Comparison of ENCODE assay signal across 9 mouse cellular contexts in the genomic region with DNA sequence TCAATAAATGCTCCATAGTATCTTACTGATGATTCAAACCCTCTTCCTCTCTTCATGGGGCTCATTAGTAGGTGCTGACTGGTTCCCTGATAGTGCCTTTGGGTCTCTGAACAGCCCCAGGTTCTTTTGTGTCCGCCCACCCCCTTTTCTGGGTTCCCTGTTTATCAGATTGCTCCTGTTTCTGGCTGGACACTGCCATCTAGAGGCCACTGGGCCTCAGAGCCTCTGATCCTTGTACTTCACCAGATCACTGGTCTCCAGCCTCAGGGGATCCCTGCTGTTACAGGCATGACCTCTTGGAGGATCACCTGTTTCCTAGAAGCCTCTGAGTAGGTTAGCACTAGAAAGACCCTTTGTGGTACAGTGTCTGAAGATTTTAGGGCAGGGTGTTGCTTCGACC. TPM values are rescaled to one million over a fixed set of nuclear protein-coding genes. Genes with fewer than 3 reads are reported as not detected.
A peak's percentile ranks its signal among the peaks of the same experiment; 100 is the strongest.
DNase-seq lines count a peak whose midpoint lies in the region; ATAC-seq and TF ChIP-seq lines count a peak whose summit lies in the region.
"Had no signal": no experiment of that assay in that cellular context is flagged by ENCODE, and none has a peak within 500 bp of the region (broad histone marks: within the 10 kb centered on the region; RNA-seq: fewer than 3 reads in every experiment).

No protein-coding gene starts in this region.

- peak; percentile 42; the same call in 1 of the 2 replicates for ATAC-seq in embryonic facial prominence, embryonic 14.5 days (ENCODE audit: low read depth)
- 0 out of 2 replicates have a peak, but pooled peaks have one; percentile 6 for ATAC-seq in heart, embryonic 14.5 days (ENCODE audit: insufficient number of reproducible peaks, insufficient read depth, low FRiP score, low read depth)
- ATAC-seq in kidney, postnatal 0 days (replicated peaks; ENCODE audit: low FRiP score, low read depth), result peak; percentile 51; the same call in 1 of the 2 replicates
- peak; percentile 28; the same call in 1 of the 2 replicates for ATAC-seq in liver, embryonic 14.5 days (ENCODE audit: insufficient read depth)
- ATAC-seq in neural tube, embryonic 14.5 days (ENCODE audit: low read depth), result peak; percentile 71; the same call in 1 of the 2 replicates

- no peaks in the 10 kb centered on the region for H3K27me3 ChIP-seq in embryonic facial prominence, embryonic 14.5 days (replicated peaks; ENCODE audit: control insufficient read depth, insufficient read depth, low read length)
- no peaks in the 10 kb centered on the region for H3K27me3 ChIP-seq in heart, embryonic 14.5 days (ENCODE audit: control insufficient read depth, insufficient read depth, low read length)
- H3K27me3 ChIP-seq in kidney, postnatal 0 days (ENCODE audit: insufficient read depth, low read length), result no peaks in the 10 kb centered on the region
- H3K27me3 ChIP-seq in liver, embryonic 14.5 days (ENCODE audit: control insufficient read depth, insufficient read depth, low read length), result no peaks in the 10 kb centered on the region
- no peaks in the 10 kb centered on the region for H3K27me3 ChIP-seq in neural tube, embryonic 14.5 days (ENCODE audit: control insufficient read depth, insufficient read depth, low read length)

- no peaks in the 10 kb centered on the region for H3K36me3 ChIP-seq in embryonic facial prominence, embryonic 14.5 days (ENCODE audit: control insufficient read depth, insufficient read depth, low read length)
- no peaks in the 10 kb centered on the region for H3K36me3 ChIP-seq in heart, embryonic 14.5 days (ENCODE audit: control insufficient read depth, insufficient read depth, low read length)
- no peaks in the 10 kb centered on the region for H3K36me3 ChIP-seq in kidney, postnatal 0 days (ENCODE audit: insufficient read depth, low read length)
- H3K36me3 ChIP-seq in liver, embryonic 14.5 days (replicated peaks; ENCODE audit: control insufficient read depth, insufficient read depth, low read depth), result no peaks in the 10 kb centered on the region
- no peaks in the 10 kb centered on the region for H3K36me3 ChIP-seq in neural tube, embryonic 14.5 days (ENCODE audit: control insufficient read depth, insufficient read depth, low read length)

- WGBS in embryonic facial prominence, embryonic 14.5 days, result 32% methylated on average over 2 of the region's 2 CpGs
- whole genome bisulfite sequencing in heart, embryonic 14.5 days, result 31% methylated on average over 2 of the region's 2 CpGs
- WGBS in kidney, postnatal 0 days, result 33% methylated on average over 2 of the region's 2 CpGs
- 28% methylated on average over 2 of the region's 2 CpGs for WGBS in liver, embryonic 14.5 days (ENCODE audit: insufficient replicate concordance)
- 36% methylated on average over 2 of the region's 2 CpGs for WGBS in neural tube, embryonic 14.5 days

- peak; percentile 90 for TF ChIP-seq CTCF in kidney, postnatal 0 days (IDR thresholded peaks at IDR 0.05; ENCODE audit: low read depth)
- TF ChIP-seq CTCF in liver, embryonic 14.5 days (IDR thresholded peaks at IDR 0.05; ENCODE audit: low read depth), result peak; percentile 93

- no peak overlapping the region for H3K9ac ChIP-seq in embryonic facial prominence, embryonic 14.5 days (ENCODE audit: low read depth, low read length)
- no peak overlapping the region for H3K9ac ChIP-seq in heart, embryonic 14.5 days (ENCODE audit: low read length)
- no peak overlapping the region for H3K9ac ChIP-seq in kidney, postnatal 0 days (ENCODE audit: low read depth, low read length)
- no peak overlapping the region for H3K9ac ChIP-seq in liver, embryonic 14.5 days (replicated peaks)
- no peak overlapping the region for H3K9ac ChIP-seq in neural tube, embryonic 14.5 days (replicated peaks; ENCODE audit: low read depth, low read length)

- H3K4me2 ChIP-seq in embryonic facial prominence, embryonic 14.5 days (ENCODE audit: low read depth, low read length), result no peak overlapping the region
- no peak overlapping the region for H3K4me2 ChIP-seq in heart, embryonic 14.5 days (ENCODE audit: low read length)
- no peak overlapping the region for H3K4me2 ChIP-seq in kidney, postnatal 0 days (ENCODE audit: low read length)
- H3K4me2 ChIP-seq in liver, embryonic 14.5 days (ENCODE audit: low read depth), result no peak overlapping the region
- H3K4me2 ChIP-seq in neural tube, embryonic 14.5 days (ENCODE audit: low read depth, low read length), result no peak overlapping the region

- H3K4me1 ChIP-seq in embryonic facial prominence, embryonic 14.5 days (ENCODE audit: control insufficient read depth, insufficient read depth, low read length), result no peaks in the 10 kb centered on the region
- peaks cover 0 to 2% of the 10 kb centered on the region in 2 experiments; a peak in 1 of 4 replicates for H3K4me1 ChIP-seq in heart, embryonic 14.5 days (ENCODE audit: control insufficient read depth in 2 of 2, insufficient read depth in 2 of 2, low read length in 2 of 2)
- no peaks in the 10 kb centered on the region for H3K4me1 ChIP-seq in kidney, postnatal 0 days (replicated peaks; ENCODE audit: insufficient read depth, low read length)
- peaks cover 14 to 17% of the 10 kb centered on the region in 2 experiments for H3K4me1 ChIP-seq in liver, embryonic 14.5 days (replicated peaks; ENCODE audit: control insufficient read depth in 2 of 2, insufficient read depth in 2 of 2, low read length in 1 of 2)
- no peaks in the 10 kb centered on the region for H3K4me1 ChIP-seq in neural tube, embryonic 14.5 days (ENCODE audit: control insufficient read depth, insufficient read depth, low read length)

- no peak for TF ChIP-seq EP300 in liver, embryonic 14.5 days (IDR thresholded peaks at IDR 0.05; ENCODE audit: low read depth)

- DNase-seq in CD4-positive, CD25-positive, alpha-beta regulatory T cell, adult 2 months (ENCODE audit: low read depth, low spot score), result peak; percentile 84
- peak; percentile 63 to 77 for DNase-seq in adrenal gland, postnatal 36 days
- peak; percentile 75 for DNase-seq in embryonic facial prominence, embryonic 14.5 days (ENCODE audit: low spot score)
- DNase-seq in kidney, postnatal 0 days (ENCODE audit: low spot score), result peak; percentile 87
- peak; percentile 47 to 56 (median 47) for DNase-seq in liver, embryonic 14.5 days (ENCODE audit: low read depth in 3 of 3, low spot score in 3 of 3)
- DNase-seq in telencephalon, adult 2 months (ENCODE audit: low read depth, low spot score), result peak; percentile 55

- H3K27ac ChIP-seq in embryonic facial prominence, embryonic 14.5 days (replicated peaks; ENCODE audit: low read depth, low read length), result no peak overlapping the region
- H3K27ac ChIP-seq in heart, embryonic 14.5 days (replicated peaks in 1 of 2; ENCODE audit: control insufficient read depth in 1 of 2, insufficient read depth in 1 of 2, low read depth in 2 of 2, low read length in 2 of 2), result no peak overlapping the region
- no peak overlapping the region for H3K27ac ChIP-seq in kidney, postnatal 0 days
- H3K27ac ChIP-seq in liver, embryonic 14.5 days, result no peak overlapping the region
- H3K27ac ChIP-seq in neural tube, embryonic 14.5 days (ENCODE audit: low read depth, low read length), result no peak overlapping the region

- H3K9me3 ChIP-seq in embryonic facial prominence, embryonic 14.5 days (ENCODE audit: control insufficient read depth, low read length), result no peaks in the 10 kb centered on the region
- H3K9me3 ChIP-seq in heart, embryonic 14.5 days (ENCODE audit: control insufficient read depth, low read length), result no peaks in the 10 kb centered on the region
- no peaks in the 10 kb centered on the region for H3K9me3 ChIP-seq in kidney, postnatal 0 days (replicated peaks; ENCODE audit: low read length)
- H3K9me3 ChIP-seq in liver, embryonic 14.5 days (ENCODE audit: control insufficient read depth, low read length), result no peaks in the 10 kb centered on the region
- H3K9me3 ChIP-seq in neural tube, embryonic 14.5 days (ENCODE audit: control insufficient read depth, low read length), result no peaks in the 10 kb centered on the region

- H3K4me3 ChIP-seq in embryonic facial prominence, embryonic 14.5 days (ENCODE audit: low read depth, low read length), result no peak overlapping the region
- no peak overlapping the region for H3K4me3 ChIP-seq in heart, embryonic 14.5 days (ENCODE audit: control insufficient read depth in 1 of 2, insufficient read depth in 1 of 2, low read depth in 1 of 2, low read length in 2 of 2)
- H3K4me3 ChIP-seq in kidney, postnatal 0 days (replicated peaks; ENCODE audit: low read depth, low read length), result no peak overlapping the region
- H3K4me3 ChIP-seq in liver, embryonic 14.5 days (ENCODE audit: insufficient read depth in 1 of 2, low read depth in 2 of 2, low read length in 2 of 2), result no peak overlapping the region
- no peak overlapping the region for H3K4me3 ChIP-seq in neural tube, embryonic 14.5 days (ENCODE audit: low read depth, low read length)
- H3K4me3 ChIP-seq: erythroblast, embryonic 14.5 days had no signal

RNA-seq across cellular contexts. Expression of a gene that starts 39.8 kb away (rescaled TPM):
- total RNA-seq in adrenal gland, postnatal 36 days (2021), result 10 to 100 TPM; 91.1 to 92.0 TPM
- polyA plus RNA-seq in embryonic facial prominence, embryonic 14.5 days (2014; fragmentation: Nextera tagmentation; extraction: Ambion mirVana), result 16.5 and 22.1 TPM in 2 replicates
- polyA plus RNA-seq in heart, embryonic 14.5 days (2014; fragmentation: Nextera tagmentation; extraction: Ambion mirVana), result 12.5 and 13.7 TPM in 2 replicates
- polyA plus RNA-seq in kidney, postnatal 0 days (2015; fragmentation: Nextera tagmentation; extraction: Ambion mirVana), result 18.7 and 20.2 TPM in 2 replicates
- polyA plus RNA-seq in liver, embryonic 14.5 days (2012; rRNA removed), result 10.3 and 15.1 TPM in 2 replicates
- 8.4 and 9.8 TPM in 2 replicates for polyA plus RNA-seq in liver, embryonic 14.5 days (2014; fragmentation: Nextera tagmentation; extraction: Ambion mirVana)
- polyA plus RNA-seq in neural tube, embryonic 14.5 days (2014; fragmentation: Nextera tagmentation; extraction: Ambion mirVana), result 21.9 and 26.7 TPM in 2 replicates

Comparison
In these comparisons a context has a peak if more than half of its experiments do, and no peak if none do; other contexts are left out.
1. ATAC-seq: peak in every context shown above with its lines; median percentile 71 in neural tube, embryonic 14.5 days; 51 in kidney, postnatal 0 days; 42 in embryonic facial prominence, embryonic 14.5 days; 28 in liver, embryonic 14.5 days; 6 in heart, embryonic 14.5 days.